Mouse (Mus musculus): ENCODE data around the gene Gsk3b. TPM values are rescaled to one million over a fixed set of nuclear protein-coding genes. Genes with fewer than 3 reads are reported as not detected.
A peak's percentile ranks its signal among the peaks of the same experiment; 100 is the strongest.

Gene Gsk3b
- polyA plus RNA-seq, 1 experiment from 2014 or later = 10.7 TPM

GRCm38 (mm10) chr16:38137296-38137695, 48.5 kb downstream of the Gsk3b start:
- WGBS (ENCODE audit: insufficient replicate concordance) = 66% methylated on average over 5 of the region's 5 CpGs
- no peak for ATAC-seq (ENCODE audit: insufficient read depth)

GRCm38 (mm10) chr16:38144898-38145297, 56.1 kb downstream of the Gsk3b start:
- H3K36me3 ChIP-seq (replicated peaks) = peaks cover 11% of the 10 kb centered on the region
- no peak overlapping the region for H3K4me3 ChIP-seq (replicated peaks)
- no peak for ATAC-seq (ENCODE audit: insufficient read depth)
- H3K4me2 ChIP-seq = no peak overlapping the region
- peaks cover 5% of the 10 kb centered on the region; the same call in 1 of the 2 replicates for H3K4me1 ChIP-seq (replicated peaks)
- no peak overlapping the region for H3K9ac ChIP-seq
- WGBS (ENCODE audit: insufficient replicate concordance) = 84% methylated on average over 4 of the region's 4 CpGs
- H3K9me3 ChIP-seq (replicated peaks) = no peaks in the 10 kb centered on the region
- no peaks in the 10 kb centered on the region for H3K27me3 ChIP-seq
- H3K27ac ChIP-seq (replicated peaks) = no peak overlapping the region

More at GRCm38 (mm10) chr16:38137296-38137695, 48.5 kb downstream of the Gsk3b start:
- Histone ChIP-seq H3K4me2 (no peak overlapping the region), H3K9me3 (replicated peaks) (no peaks in the 10 kb centered on the region), H3K4me3 (replicated peaks) (no peak overlapping the region), H3K36me3 (replicated peaks) (no peaks in the 10 kb centered on the region), H3K4me1 (replicated peaks) (peaks cover 9% of the 10 kb centered on the region; the same call in 1 of the 2 replicates), H3K9ac (no peak overlapping the region), H3K27me3 (no peaks in the 10 kb centered on the region), H3K27ac (replicated peaks) (no peak overlapping the region)

DNA sequence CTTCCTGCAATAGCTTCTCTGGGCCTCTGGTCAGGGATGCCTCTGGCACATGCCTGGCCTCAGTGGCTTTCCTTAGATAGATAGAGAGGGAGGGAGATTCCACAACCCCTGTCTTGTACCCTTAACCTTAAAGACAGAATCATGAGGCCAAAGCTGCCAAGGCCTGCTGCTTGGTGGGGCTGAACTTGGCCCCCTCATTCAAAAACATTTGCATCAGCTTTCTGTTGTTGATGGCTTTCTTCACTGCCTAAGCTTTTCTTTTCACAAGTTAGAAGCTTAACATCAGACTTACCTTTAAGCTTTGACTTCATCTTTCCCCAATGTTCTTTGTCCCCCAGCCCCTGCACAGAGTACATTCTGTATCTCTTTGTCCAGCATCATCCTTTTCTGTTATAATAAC, 61.8 kb downstream of the Gsk3b start:
- H3K4me2 ChIP-seq = no peak overlapping the region
- H3K27ac ChIP-seq (replicated peaks) = no peak overlapping the region
- no peak overlapping the region for H3K4me3 ChIP-seq (replicated peaks)
- no peak overlapping the region for H3K9ac ChIP-seq
- peaks cover 6% of the 10 kb centered on the region; the same call in 1 of the 2 replicates for H3K4me1 ChIP-seq (replicated peaks)
- H3K27me3 ChIP-seq = no peaks in the 10 kb centered on the region
- peaks cover 6% of the 10 kb centered on the region; the same call in 1 of the 2 replicates for H3K36me3 ChIP-seq (replicated peaks)
- ATAC-seq (ENCODE audit: insufficient read depth) = no peak
- H3K9me3 ChIP-seq (replicated peaks) = no peaks in the 10 kb centered on the region

- no peak for ATAC-seq (ENCODE audit: insufficient read depth)
- Histone ChIP-seq H3K36me3 (replicated peaks) (no peaks in the 10 kb centered on the region), H3K27me3 (no peaks in the 10 kb centered on the region), H3K4me3 (replicated peaks) (no peak overlapping the region), H3K4me2 (no peak overlapping the region), H3K4me1 (replicated peaks) (no peaks in the 10 kb centered on the region), H3K27ac (replicated peaks) (no peak overlapping the region), H3K9ac (no peak overlapping the region), H3K9me3 (replicated peaks) (no peaks in the 10 kb centered on the region)
- 80% methylated on average over 7 of the region's 7 CpGs for WGBS (ENCODE audit: insufficient replicate concordance)
Observed at GRCm38 (mm10) chr16:38157854-38158622, 69.2 kb downstream of the Gsk3b start.

GRCm38 (mm10) chr16:38162019-38162418, 73.2 kb downstream of the Gsk3b start:
- no peaks in the 10 kb centered on the region for H3K4me1 ChIP-seq (replicated peaks)
- H3K4me3 ChIP-seq (replicated peaks) = no peak overlapping the region
- H3K4me2 ChIP-seq = no peak overlapping the region
- no peaks in the 10 kb centered on the region for H3K9me3 ChIP-seq (replicated peaks)
- WGBS (ENCODE audit: insufficient replicate concordance) = 61% methylated on average over 3 of the region's 3 CpGs
- H3K27ac ChIP-seq (replicated peaks) = no peak overlapping the region
- no peaks in the 10 kb centered on the region for H3K36me3 ChIP-seq (replicated peaks)
- ATAC-seq (ENCODE audit: insufficient read depth) = no peak
- no peaks in the 10 kb centered on the region for H3K27me3 ChIP-seq
- H3K9ac ChIP-seq = no peak overlapping the region

DNA sequence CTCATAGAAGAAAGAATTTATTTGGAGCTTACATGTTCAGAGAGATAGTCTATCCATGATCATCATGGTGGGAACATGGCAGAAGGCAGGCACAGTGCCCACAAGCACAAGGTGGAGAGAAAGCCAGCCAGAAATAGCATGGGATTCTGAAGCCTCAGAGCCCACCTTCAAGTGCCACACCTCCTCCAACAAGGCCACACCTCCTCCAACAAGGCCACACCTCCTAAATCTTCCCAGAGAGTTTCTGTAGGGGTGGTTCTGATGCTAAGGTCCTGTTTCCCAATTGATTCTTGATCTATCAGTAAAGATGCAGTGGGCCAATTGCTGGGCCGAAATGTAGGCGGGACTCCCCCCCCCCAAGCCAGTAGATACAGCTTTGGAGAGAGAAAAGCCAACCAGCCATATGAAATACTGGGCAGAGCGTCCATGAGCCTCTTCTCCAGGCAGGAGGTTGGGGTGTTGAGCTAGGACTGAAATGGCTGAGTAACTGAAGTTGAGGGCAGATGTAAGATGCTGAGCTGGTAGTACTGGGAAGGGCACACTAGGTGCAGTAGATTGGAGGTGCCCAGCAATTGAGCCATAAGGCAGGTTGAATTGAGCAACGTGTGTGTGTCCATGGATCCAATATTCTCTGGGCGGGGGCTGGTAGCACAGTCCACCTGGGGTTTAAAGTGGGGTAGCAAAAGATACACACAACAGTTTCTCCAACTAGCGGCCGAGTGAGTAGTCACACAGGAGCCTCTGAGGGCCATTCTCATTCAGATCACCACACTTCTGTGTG, 76.2 kb downstream of the Gsk3b start:
- no peaks in the 10 kb centered on the region for H3K4me1 ChIP-seq (replicated peaks)
- ATAC-seq (ENCODE audit: insufficient read depth) = no peak
- no peak overlapping the region for H3K4me2 ChIP-seq
- no peak overlapping the region for H3K27ac ChIP-seq (replicated peaks)
- no peaks in the 10 kb centered on the region for H3K36me3 ChIP-seq (replicated peaks)
- H3K9ac ChIP-seq = no peak overlapping the region
- 82% methylated on average over 7 of the region's 7 CpGs for WGBS (ENCODE audit: insufficient replicate concordance)
- no peak overlapping the region for H3K4me3 ChIP-seq (replicated peaks)
- no peaks in the 10 kb centered on the region for H3K27me3 ChIP-seq
- H3K9me3 ChIP-seq (replicated peaks) = no peaks in the 10 kb centered on the region

DNA sequence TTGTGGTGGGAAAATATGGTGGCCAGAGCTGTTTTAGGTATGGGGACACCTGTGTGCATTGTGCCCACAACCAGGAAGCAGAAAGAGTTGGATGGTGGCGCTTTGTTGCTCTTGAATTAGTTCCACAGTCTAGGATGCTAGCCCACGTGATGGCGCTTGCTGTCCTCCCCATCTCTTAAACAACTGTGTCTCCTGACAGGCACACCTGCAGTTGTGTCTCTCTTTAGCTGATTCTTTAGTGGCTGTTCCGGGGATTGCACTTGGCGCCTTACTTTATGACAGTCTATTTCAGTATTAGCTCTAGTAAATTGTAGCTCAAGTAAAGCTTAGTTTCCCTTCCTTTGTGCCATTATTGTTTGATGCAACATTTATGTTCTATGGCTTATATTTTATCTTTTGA, 80.2 kb downstream of the Gsk3b start:
- peaks cover 13% of the 10 kb centered on the region for H3K36me3 ChIP-seq (replicated peaks)
- 86% methylated on average over 5 of the region's 5 CpGs for WGBS (ENCODE audit: insufficient replicate concordance)
- H3K4me3 ChIP-seq (replicated peaks) = no peak overlapping the region
- H3K4me2 ChIP-seq = no peak overlapping the region
- no peaks in the 10 kb centered on the region for H3K4me1 ChIP-seq (replicated peaks)
- H3K27me3 ChIP-seq = no peaks in the 10 kb centered on the region
- ATAC-seq (ENCODE audit: insufficient read depth) = no peak
- H3K9ac ChIP-seq = no peak overlapping the region
- H3K9me3 ChIP-seq (replicated peaks) = no peaks in the 10 kb centered on the region
- H3K27ac ChIP-seq (replicated peaks) = no peak overlapping the region

- Histone ChIP-seq H3K4me3 (replicated peaks) (no peak overlapping the region), H3K9ac (no peak overlapping the region), H3K36me3 (replicated peaks) (peaks cover 24% of the 10 kb centered on the region; the same call in 1 of the 2 replicates), H3K9me3 (replicated peaks) (no peaks in the 10 kb centered on the region), H3K4me2 (no peak overlapping the region), H3K27me3 (no peaks in the 10 kb centered on the region), H3K27ac (replicated peaks) (no peak overlapping the region), H3K4me1 (replicated peaks) (no peaks in the 10 kb centered on the region)
- ATAC-seq (ENCODE audit: insufficient read depth) = no peak
- 62% methylated on average over 4 of the region's 4 CpGs for WGBS (ENCODE audit: insufficient replicate concordance)
Observed at GRCm38 (mm10) chr16:38179150-38179549, 90.3 kb downstream of the Gsk3b start.

DNA sequence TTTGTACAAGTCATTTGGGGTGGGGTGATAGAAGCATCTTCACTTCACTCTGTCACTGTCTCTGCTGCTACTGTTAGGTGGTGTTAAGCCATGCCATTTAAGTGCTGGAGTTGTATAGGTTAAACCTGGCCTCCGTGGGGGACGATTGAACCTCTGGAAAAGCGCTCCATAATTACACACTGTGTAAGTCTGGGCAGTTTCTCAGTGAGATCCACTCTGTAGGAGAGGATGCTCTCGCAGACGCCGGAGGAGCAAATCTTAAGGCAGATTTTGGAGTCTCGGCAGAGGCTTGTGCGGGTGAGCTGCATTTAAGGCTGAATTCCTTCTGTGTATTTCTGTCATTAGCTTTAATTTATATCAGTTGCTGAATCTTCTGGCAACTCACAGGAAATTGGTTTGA, 92.6 kb downstream of the Gsk3b start:
- H3K27me3 ChIP-seq = no peaks in the 10 kb centered on the region
- H3K4me1 ChIP-seq (replicated peaks) = no peaks in the 10 kb centered on the region
- peaks cover 28% of the 10 kb centered on the region; the same call in 1 of the 2 replicates for H3K36me3 ChIP-seq (replicated peaks)
- 89% methylated on average over 8 of the region's 8 CpGs for WGBS (ENCODE audit: insufficient replicate concordance)
- no peaks in the 10 kb centered on the region for H3K9me3 ChIP-seq (replicated peaks)
- no peak overlapping the region for H3K4me2 ChIP-seq
- no peak overlapping the region for H3K9ac ChIP-seq
- no peak for ATAC-seq (ENCODE audit: insufficient read depth)
- H3K27ac ChIP-seq (replicated peaks) = no peak overlapping the region
- H3K4me3 ChIP-seq (replicated peaks) = no peak overlapping the region

- Histone ChIP-seq H3K9me3 (replicated peaks) (no peaks in the 10 kb centered on the region), H3K27ac (replicated peaks) (0 out of 2 replicates have a peak overlapping the region, but pooled peaks have one; percentile 19), H3K4me2 (no peak overlapping the region), H3K4me3 (replicated peaks) (no peak overlapping the region), H3K36me3 (replicated peaks) (peaks cover 37% of the 10 kb centered on the region), H3K4me1 (replicated peaks) (no peaks in the 10 kb centered on the region), H3K27me3 (no peaks in the 10 kb centered on the region), H3K9ac (no peak overlapping the region)
- peak; percentile 68 for ATAC-seq (ENCODE audit: insufficient read depth)
- WGBS (ENCODE audit: insufficient replicate concordance) = 67% methylated on average over 8 of the region's 8 CpGs
Observed at GRCm38 (mm10) chr16:38184657-38185269, 96.0 kb downstream of the Gsk3b start.

- no peak for ATAC-seq (ENCODE audit: insufficient read depth)
- H3K36me3 ChIP-seq (replicated peaks) = peaks cover 46% of the 10 kb centered on the region
- 80% methylated on average over 4 of the region's 4 CpGs for WGBS (ENCODE audit: insufficient replicate concordance)
Observed at GRCm38 (mm10) chr16:38189952-38190351, 101.2 kb downstream of the Gsk3b start.

More at GRCm38 (mm10) chr16:38189952-38190351, 101.2 kb downstream of the Gsk3b start:
- no peak overlapping the region for H3K4me2 ChIP-seq
- H3K27me3 ChIP-seq = no peaks in the 10 kb centered on the region
- H3K27ac ChIP-seq (replicated peaks) = no peak overlapping the region
- no peak overlapping the region for H3K9ac ChIP-seq
- H3K4me3 ChIP-seq (replicated peaks) = no peak overlapping the region
- H3K4me1 ChIP-seq (replicated peaks) = no peaks in the 10 kb centered on the region
- H3K9me3 ChIP-seq (replicated peaks) = no peaks in the 10 kb centered on the region

All from liver, embryonic 15.5 days (tissue).